Mouse (Mus musculus): ENCODE results near the gene Dnlz.

DNA sequence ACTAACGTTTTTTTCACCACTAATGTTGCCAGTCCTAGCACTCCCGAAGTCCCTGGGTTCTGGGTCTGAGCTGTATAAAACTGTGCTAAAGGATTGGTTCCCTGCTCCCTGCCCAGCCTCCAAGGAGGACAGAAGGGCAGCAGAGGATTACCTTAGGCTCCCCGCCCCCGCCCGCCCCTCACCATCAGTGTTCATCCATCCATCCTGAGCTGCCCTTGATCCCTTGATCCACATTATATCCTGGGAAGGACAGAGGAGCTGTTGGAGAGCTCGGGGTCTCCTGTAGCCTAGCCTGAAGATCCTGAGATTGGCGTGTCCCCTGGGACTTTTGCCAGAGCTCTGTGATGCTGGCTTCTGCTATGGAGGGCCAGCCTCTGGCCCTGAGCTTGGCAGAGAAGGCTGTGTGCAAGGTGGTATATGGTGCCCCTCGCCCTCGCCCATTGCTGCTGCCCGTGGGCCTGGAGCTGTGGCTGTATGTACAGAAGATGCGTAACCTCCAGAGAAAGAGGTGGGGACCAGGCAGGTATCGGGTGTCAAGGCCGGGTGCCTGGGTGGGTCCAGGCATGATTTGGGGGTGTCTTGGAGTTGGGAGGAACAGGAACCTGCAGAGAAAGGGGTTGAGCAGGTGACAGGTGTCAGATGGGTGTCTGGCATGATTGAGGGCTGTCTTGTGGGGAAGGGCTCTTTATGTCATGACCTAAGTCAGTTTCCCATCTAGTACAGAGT is 32.2 kb downstream of the Dnlz start:
- no peak for TF ChIP-seq CTCF (IDR thresholded peaks at IDR 0.05; ENCODE audit: extremely low read depth, insufficient read depth, insufficient read length, insufficient replicate concordance)
- no peak for TF ChIP-seq POLR2A (IDR thresholded peaks at IDR 0.05; ENCODE audit: low read depth, low read length)
